Comparison of ENCODE assay signal across 16 mouse cellular contexts in genomic region chr16:94607468-94607867, GRCm38 (mm10). TPM values are rescaled to one million over a fixed set of nuclear protein-coding genes. Genes with fewer than 3 reads are reported as not detected.
A peak's percentile ranks its signal among the peaks of the same experiment; 100 is the strongest.
DNase-seq lines count a peak whose midpoint lies in the region; ATAC-seq and TF ChIP-seq lines count a peak whose summit lies in the region.
"Had no signal": no experiment of that assay in that cellular context is flagged by ENCODE, and none has a peak within 500 bp of the region (broad histone marks: within the 10 kb centered on the region; RNA-seq: fewer than 3 reads in every experiment).

No protein-coding gene starts in this region.

- peaks cover 24% of the 10 kb centered on the region for H3K4me1 ChIP-seq in intestine, embryonic 15.5 days (replicated peaks)
- peaks cover 32% of the 10 kb centered on the region for H3K4me1 ChIP-seq in intestine, embryonic 16.5 days (ENCODE audit: control insufficient read depth, insufficient read depth, low read length)
- peaks cover 8 to 10% of the 10 kb centered on the region in 2 experiments for H3K4me1 ChIP-seq in MEL (ENCODE audit: control insufficient read depth in 1 of 2, insufficient read depth in 2 of 2, low read length in 2 of 2)

- H3K4me2 ChIP-seq in intestine, embryonic 15.5 days (replicated peaks): no peak overlapping the region
- no peak overlapping the region for H3K4me2 ChIP-seq in intestine, embryonic 16.5 days (ENCODE audit: low read depth, low read length)
- H3K4me2 ChIP-seq: kidney, embryonic 15.5 days; liver, embryonic 13.5 days; neural tube, embryonic 12.5 days had no signal

- 0 out of 2 replicates have a peak overlapping the region, but pooled peaks have one; percentile 11 for H3K27ac ChIP-seq in intestine, embryonic 15.5 days
- no peak overlapping the region for H3K27ac ChIP-seq in intestine, embryonic 16.5 days (ENCODE audit: low read length)
- H3K27ac ChIP-seq in MEL (ENCODE audit: control insufficient read depth, low read depth, low read length) (no peak overlapping the region), macrophage (peak overlapping the region; percentile 18)
- H3K27ac ChIP-seq: hindbrain, postnatal 0 days; kidney, embryonic 15.5 days; limb, embryonic 10.5 days; liver, embryonic 13.5 days; neural tube, embryonic 12.5 days had no signal

- WGBS in intestine, embryonic 15.5 days: 29% methylated on average over 1 of the region's 1 CpGs
- 19% methylated on average over 1 of the region's 1 CpGs for WGBS in intestine, embryonic 16.5 days
- 73% methylated on average over 1 of the region's 1 CpGs for WGBS in macrophage (ENCODE audit: missing documents)

- no peak overlapping the region for H3K4me3 ChIP-seq in intestine, embryonic 15.5 days (replicated peaks)
- H3K4me3 ChIP-seq in intestine, embryonic 16.5 days (ENCODE audit: low read length): no peak overlapping the region
- H3K4me3 ChIP-seq in MEL (ENCODE audit: control insufficient read depth in 1 of 2, insufficient read depth in 1 of 2, low read depth in 2 of 2, low read length in 2 of 2) (no peak overlapping the region), macrophage (ENCODE audit: inconsistent target) (no peak overlapping the region)
- H3K4me3 ChIP-seq: kidney, embryonic 15.5 days; limb, embryonic 10.5 days; liver, embryonic 13.5 days; neural tube, embryonic 12.5 days had no signal

- no peak for TF ChIP-seq CTCF in MEL (IDR thresholded peaks at IDR 0.05 in 2 of 3, conservative IDR thresholded peaks at IDR 0.05 in 1 of 3; ENCODE audit: control insufficient read depth in 1 of 3, insufficient read depth in 1 of 3, low read depth in 2 of 3, low read length in 3 of 3, poor library complexity in 1 of 3, severe bottlenecking in 1 of 3)

- H3K36me3 ChIP-seq in intestine, embryonic 15.5 days: no peaks in the 10 kb centered on the region
- H3K36me3 ChIP-seq in intestine, embryonic 16.5 days (ENCODE audit: control insufficient read depth, insufficient read depth, low read length): no peaks in the 10 kb centered on the region
- peaks cover 5 to 6% of the 10 kb centered on the region in 2 experiments for H3K36me3 ChIP-seq in MEL (ENCODE audit: control insufficient read depth in 1 of 2, insufficient read depth in 2 of 2, low read length in 2 of 2)
- no peaks in the 10 kb centered on the region for H3K36me3 ChIP-seq in macrophage (ENCODE audit: inconsistent target)
- H3K36me3 ChIP-seq: neural tube, embryonic 12.5 days had no signal

- no peaks in the 10 kb centered on the region for H3K9me3 ChIP-seq in intestine, embryonic 15.5 days
- H3K9me3 ChIP-seq in intestine, embryonic 16.5 days (ENCODE audit: control insufficient read depth, low read length): no peaks in the 10 kb centered on the region
- H3K9me3 ChIP-seq in MEL (replicated peaks; ENCODE audit: insufficient read depth, low read length): no peaks in the 10 kb centered on the region
- H3K9me3 ChIP-seq: kidney, embryonic 15.5 days; limb, embryonic 10.5 days; liver, embryonic 13.5 days; neural tube, embryonic 12.5 days had no signal

- peak; percentile 86 for DNase-seq in heart, adult 11 months
- no peak for DNase-seq in heart, postnatal 4 days
- no peak for DNase-seq in MEL (ENCODE audit: low read depth, low spot score)
- DNase-seq in kidney, adult 11 months: no peak
- DNase-seq: cerebellum, adult 11 months; liver, embryonic 13.5 days; thymus, postnatal 36 days had no signal

- H3K27me3 ChIP-seq in intestine, embryonic 15.5 days (replicated peaks): no peaks in the 10 kb centered on the region
- no peaks in the 10 kb centered on the region for H3K27me3 ChIP-seq in intestine, embryonic 16.5 days (replicated peaks; ENCODE audit: control insufficient read depth, insufficient read depth, low read length)
- no peaks in the 10 kb centered on the region for H3K27me3 ChIP-seq in MEL (ENCODE audit: control insufficient read depth in 1 of 2, insufficient read depth in 2 of 2, low read length in 2 of 2)
- H3K27me3 ChIP-seq: kidney, embryonic 15.5 days; liver, embryonic 13.5 days; neural tube, embryonic 12.5 days; Patski had no signal

- no peak for ATAC-seq in intestine, embryonic 15.5 days
- ATAC-seq in intestine, embryonic 16.5 days: no peak
- ATAC-seq: forebrain, embryonic 14.5 days; hindbrain, postnatal 0 days; Patski had no signal

- TF ChIP-seq RAD21 in MEL (IDR thresholded peaks at IDR 0.05; ENCODE audit: low read depth, low read length): no peak

- no peak overlapping the region for H3K9ac ChIP-seq in intestine, embryonic 15.5 days
- H3K9ac ChIP-seq in intestine, embryonic 16.5 days (ENCODE audit: low read depth, low read length): no peak overlapping the region
- H3K9ac ChIP-seq in MEL (ENCODE audit: control insufficient read depth, low read depth, low read length, poor library complexity, severe bottlenecking): no peak overlapping the region
- H3K9ac ChIP-seq: kidney, embryonic 15.5 days; liver, embryonic 13.5 days; neural tube, embryonic 12.5 days had no signal

- no peak for TF ChIP-seq EP300 in MEL (IDR thresholded peaks at IDR 0.05; ENCODE audit: low read depth in 1 of 2, low read length in 2 of 2)

- H3K79me2 ChIP-seq in MEL (ENCODE audit: control insufficient read depth, insufficient read depth, low read length, poor library complexity): peaks cover 71% of the 10 kb centered on the region
- peaks cover 100% of the 10 kb centered on the region for H3K79me2 ChIP-seq in macrophage (ENCODE audit: inconsistent target)

- no peak for TF ChIP-seq POLR2A in MEL (IDR thresholded peaks at IDR 0.05; ENCODE audit: control insufficient read depth in 1 of 2, insufficient read depth in 1 of 2, low read depth in 1 of 2, low read length in 2 of 2, poor library complexity in 1 of 2)

TF ChIP-seq in MEL, 35 proteins besides CTCF, POLR2A, EP300 and RAD21:
- TF ChIP-seq MAZ (IDR thresholded peaks at IDR 0.05; ENCODE audit: low read depth, low read length): no peak
- 0 out of 2 replicates have a peak, but pooled peaks have one; percentile 23 for TF ChIP-seq MXI1 (IDR thresholded peaks at IDR 0.05; ENCODE audit: low read depth, low read length)
TF ChIP-seq in MEL: peak in this region for 1.

RNA-seq across cellular contexts. Expression of gene Dyrk1a, which starts 37.7 kb away (rescaled TPM):
- 100 to 1,000 TPM; 118 to 135 TPM for total RNA-seq in heart, postnatal 4 days (2021)
- 8.1 and 8.7 TPM in 2 replicates for polyA plus RNA-seq in intestine, embryonic 15.5 days (2015; fragmentation: Nextera tagmentation; extraction: Ambion mirVana)
- 7.1 and 7.3 TPM in 2 replicates for polyA plus RNA-seq in intestine, embryonic 16.5 days (2015; fragmentation: Nextera tagmentation; extraction: Ambion mirVana)
- 22.6 and 27.5 TPM in 2 replicates for total RNA-seq in MEL (2012; rRNA removed)
- polyA plus RNA-seq in MEL (2012; ENCODE audit: insufficient read depth in 1 of 2, insufficient read length in 2 of 2, low read depth in 1 of 2, low replicate concordance in 2 of 2, missing spikeins in 1 of 2): 100 to 1,000 TPM in 1 of 2 experiments, 10 to 100 TPM in 1; 34.7 to 126 TPM
- 100 to 1,000 TPM in 3 of 26 experiments, 10 to 100 TPM in 23; 54.2 to 149 (median 85.4) TPM for total RNA-seq in macrophage (2018; cell fraction: chromatin; rRNA removed)
- 10 to 100 TPM; 40.1 to 59.8 (median 43.8) TPM for total RNA-seq in macrophage (2018; cell fraction: cytosol; rRNA removed)
- 10 to 100 TPM; 54.6 to 87.2 (median 64.8) TPM for total RNA-seq in macrophage (2018; cell fraction: nucleus; rRNA removed)
- polyA plus RNA-seq in macrophage (2018): 22.5 to 30.9 TPM (median 25.6 TPM) in 3 replicates

Comparison
In these comparisons a context has a peak if more than half of its experiments do, and no peak if none do; other contexts are left out.
1. H3K27ac ChIP-seq: peak in intestine, embryonic 15.5 days (single experiment) and macrophage (single experiment); none in intestine, embryonic 16.5 days (single experiment) and MEL (single experiment).